Mouse (Mus musculus): ENCODE measurements around the gene Rps19.
"Not testable (repeated sequence)": the region's sequence is repeated elsewhere in the genome, so short reads cannot be mapped to it uniquely, and the experiment has no call there.

Gene Rps19

GRCm38 (mm10) chr7:24883896-24884692 is at the start of gene Rps19:
Gene Rps19, plus strand, starts transcription at chr7:24884371.
- DNase-seq: peak; percentile 99

- DNase-seq: not testable (repeated sequence)
Measured at GRCm38 (mm10) chr7:24838732-24839409, 45.3 kb upstream of the Rps19 start.

- no peak for DNase-seq
Measured at GRCm38 (mm10) chr7:24839410-24839808, 44.8 kb upstream of the Rps19 start.

GRCm38 (mm10) chr7:24840331-24840730 is 43.8 kb upstream of the Rps19 start:
- DNase-seq: no peak

- no peak for DNase-seq
Measured at GRCm38 (mm10) chr7:24841009-24841408, 43.2 kb upstream of the Rps19 start.

GRCm38 (mm10) chr7:24844144-24844543 is 40.0 kb upstream of the Rps19 start:
- DNase-seq: no peak

- no peak for DNase-seq
Measured at GRCm38 (mm10) chr7:24845181-24845580, 39.0 kb upstream of the Rps19 start.

GRCm38 (mm10) chr7:24845713-24846112 is 38.5 kb upstream of the Rps19 start:
- DNase-seq: no peak

- DNase-seq: not testable (repeated sequence)
Measured at GRCm38 (mm10) chr7:24846576-24846975, 37.6 kb upstream of the Rps19 start.

- no peak for DNase-seq
Measured at GRCm38 (mm10) chr7:24850162-24850561, 34.0 kb upstream of the Rps19 start.

- DNase-seq: no peak
Measured at GRCm38 (mm10) chr7:24850899-24851303, 33.3 kb upstream of the Rps19 start.

- DNase-seq: no peak
Measured at GRCm38 (mm10) chr7:24851596-24852325, 32.4 kb upstream of the Rps19 start.

- DNase-seq: no peak
Measured at GRCm38 (mm10) chr7:24852557-24853232, 31.5 kb upstream of the Rps19 start.

GRCm38 (mm10) chr7:24853233-24853563 is 31.0 kb upstream of the Rps19 start:
- no peak for DNase-seq

GRCm38 (mm10) chr7:24853695-24854094 is 30.5 kb upstream of the Rps19 start:
- DNase-seq: no peak

- DNase-seq: peak in 1 of 2 experiments; percentile 14
Measured at GRCm38 (mm10) chr7:24856460-24857120, 27.6 kb upstream of the Rps19 start.

GRCm38 (mm10) chr7:24859234-24859633 is 24.9 kb upstream of the Rps19 start:
- no peak for DNase-seq

GRCm38 (mm10) chr7:24861913-24862312 is 22.3 kb upstream of the Rps19 start, which contains the start of gene Gm9844:
Gene Gm9844, plus strand, starts transcription at chr7:24862213.
- DNase-seq: no peak

- no peak for DNase-seq
Measured at GRCm38 (mm10) chr7:24862853-24863252, 21.3 kb upstream of the Rps19 start.

- no peak for DNase-seq
Measured at GRCm38 (mm10) chr7:24864156-24864555, 20.0 kb upstream of the Rps19 start.

- DNase-seq: no peak
Measured at GRCm38 (mm10) chr7:24869080-24869479, 15.1 kb upstream of the Rps19 start.

- DNase-seq: peak in 1 of 2 experiments; percentile 19
Measured at GRCm38 (mm10) chr7:24869532-24870165, 14.5 kb upstream of the Rps19 start, which contains the start of the genes Lypd4 and Dmrtc2. Gene Lypd4, minus strand, starts transcription at chr7:24869941. Gene Dmrtc2, plus strand, starts transcription at chr7:24870057.

Measured in cerebellum, postnatal 10 days (tissue).